Mouse (Mus musculus) neural tube, embryonic 11.5 days (tissue): Measurements from ENCODE around the gene Vwa8. TPM values are rescaled to one million over a fixed set of nuclear protein-coding genes. Genes with fewer than 3 reads are reported as not detected.

Source experiments
- ATAC-seq: fragments of 200-750 bp; cut with Nextera tagmentation; 2 replicates; pipeline ENCODE4 v1.8.0; 2017; ENCODE audit warnings: moderate number of reproducible peaks, mild to moderate bottlenecking, moderate TSS enrichment, moderate library complexity; ENCODE audit not compliant: insufficient read depth, low FRiP score, low TSS enrichment
- DNase-seq: peaks from one replicate; pipeline ENCODE4 v3.0.0-alpha.2; 2015; ENCODE audit warnings: low spot score
- H3K27ac ChIP-seq: fragments of 300-500 bp; sonication (generic); 2 replicates; pipeline ENCODE4 v1.5.1; 2014; ENCODE audit warnings: low read depth, mild to moderate bottlenecking, low read length
- H3K27me3 ChIP-seq: fragments of 300-500 bp; sonication (generic); 2 replicates; pipeline ENCODE4 v1.6.1; 2014; ENCODE audit warnings: mild to moderate bottlenecking, low read length, mixed read lengths; ENCODE audit not compliant: control insufficient read depth, insufficient read depth
- H3K36me3 ChIP-seq: fragments of 300-500 bp; sonication (generic); 2 replicates; pipeline ENCODE4 v1.6.1; 2014; ENCODE audit warnings: mild to moderate bottlenecking, low read length, moderate library complexity, mixed read lengths; ENCODE audit not compliant: control insufficient read depth, insufficient read depth
- H3K4me1 ChIP-seq: fragments of 300-500 bp; sonication (generic); 2 replicates; pipeline ENCODE4 v1.6.1; 2014; ENCODE audit warnings: low read length, mixed read lengths; ENCODE audit not compliant: control insufficient read depth, insufficient read depth
- H3K4me2 ChIP-seq: fragments of 300-500 bp; sonication (generic); 2 replicates; pipeline ENCODE4 v1.6.1; 2014; ENCODE audit warnings: low read depth, mild to moderate bottlenecking, moderate library complexity
- H3K4me3 ChIP-seq: fragments of 300-500 bp; sonication (generic); 2 replicates; pipeline ENCODE4 v1.5.1; 2014; ENCODE audit warnings: low read depth, low read length
- H3K9ac ChIP-seq: fragments of 300-500 bp; sonication (generic); 2 replicates; pipeline ENCODE4 v1.6.1; 2014; ENCODE audit warnings: mild to moderate bottlenecking, low read length
- H3K9me3 ChIP-seq: fragments of 300-500 bp; sonication (generic); 2 replicates; pipeline ENCODE4 v1.6.1; 2016; ENCODE audit warnings: low read length; ENCODE audit not compliant: control insufficient read depth
- WGBS: fragments of 180-500 bp; shearing (Covaris S2); extraction: QIAGEN DNeasy Blood & Tissue Kit; methylation state at CpG from one replicate; pipeline ENCODE4 v1.1.7; 2014; 5-methylcytosine and 5-hydroxymethylcytosine counted together
- polyA plus RNA-seq: library from polyadenylated mRNA; unstranded; fragments of >200 nt; fragmentation: Nextera tagmentation; extraction: Ambion mirVana; gene quantifications from 2 replicates; pipeline ENCODE4 v1.2.1, GENCODE M21; 2014

Gene Vwa8
- polyA plus RNA-seq, 1 experiment from 2014 or later: 10.8 TPM

DNA sequence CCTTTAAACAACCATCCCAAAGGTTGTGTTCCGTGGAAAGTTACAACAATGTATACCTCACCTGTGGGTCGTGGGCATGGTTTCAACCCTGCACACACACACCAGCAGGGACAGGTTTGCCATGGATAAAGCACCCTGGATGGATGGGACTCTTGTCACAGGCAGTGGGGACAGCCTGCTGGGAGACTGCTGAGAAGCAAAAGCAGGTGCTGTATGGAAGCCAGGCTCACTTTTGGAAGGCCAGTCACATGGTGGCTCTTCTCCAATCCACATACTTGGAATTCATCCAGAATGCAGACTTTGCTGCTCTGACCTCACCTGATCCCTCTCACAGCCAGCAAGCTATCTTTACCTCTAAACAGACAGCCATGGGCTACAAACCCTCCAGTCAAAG is 292.0 kb downstream of the Vwa8 start:
- Histone ChIP-seq H3K27me3 (no peaks in the 10 kb centered on the region), H3K9ac (no peak overlapping the region), H3K9me3 (no peaks in the 10 kb centered on the region), H3K27ac (peak overlapping the region; percentile 40), H3K4me1 (peaks cover 14% of the 10 kb centered on the region), H3K36me3 (no peaks in the 10 kb centered on the region), H3K4me3 (no peak overlapping the region), H3K4me2 (no peak overlapping the region; the same call in 1 of the 2 replicates)
- ATAC-seq (peak; percentile 35), DNase-seq (no peak)
- 66% methylated on average over 2 of the region's 2 CpGs for WGBS

DNA sequence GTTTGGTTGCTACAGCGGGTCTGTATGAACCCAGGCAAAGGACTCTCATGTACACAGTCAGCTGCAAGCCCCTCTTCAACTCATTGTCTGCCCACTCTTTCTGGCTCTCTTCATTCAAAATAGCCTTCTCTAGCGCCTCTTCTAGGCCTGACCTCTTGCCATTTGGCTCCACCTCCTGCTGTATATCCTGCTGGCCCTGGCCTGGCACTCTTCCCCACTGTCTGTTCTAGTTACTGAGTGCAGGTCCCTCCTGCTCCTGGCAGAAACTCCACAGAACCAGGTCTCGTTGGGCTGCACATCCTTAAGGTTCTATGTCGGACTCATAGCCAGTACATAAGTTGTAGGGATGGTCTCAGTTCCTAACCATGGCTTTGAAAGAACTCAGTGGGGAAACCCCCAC is 293.5 kb downstream of the Vwa8 start:
- peaks cover 14% of the 10 kb centered on the region for H3K4me1 ChIP-seq
- DNase-seq (no peak), ATAC-seq (no peak)
- no peaks in the 10 kb centered on the region for H3K9me3 ChIP-seq
- no peaks in the 10 kb centered on the region for H3K36me3 ChIP-seq
- no peak overlapping the region for H3K4me3 ChIP-seq
- no peak overlapping the region for H3K27ac ChIP-seq
- no peak overlapping the region for H3K9ac ChIP-seq
- 75% methylated on average over 4 of the region's 4 CpGs for WGBS
- H3K27me3 ChIP-seq: no peaks in the 10 kb centered on the region
- no peak overlapping the region for H3K4me2 ChIP-seq

- Histone ChIP-seq H3K9me3 (no peaks in the 10 kb centered on the region), H3K27me3 (no peaks in the 10 kb centered on the region), H3K4me3 (no peak overlapping the region), H3K27ac (no peak overlapping the region), H3K4me2 (no peak overlapping the region), H3K36me3 (no peaks in the 10 kb centered on the region), H3K4me1 (peaks cover 14% of the 10 kb centered on the region), H3K9ac (no peak overlapping the region)
- 95% methylated on average over 9 of the region's 9 CpGs for WGBS
- no peak for DNase-seq
- ATAC-seq: no peak
These were observed 294.8 kb downstream of the Vwa8 start for GRCm38 (mm10) chr14:79143696-79144095.

DNA sequence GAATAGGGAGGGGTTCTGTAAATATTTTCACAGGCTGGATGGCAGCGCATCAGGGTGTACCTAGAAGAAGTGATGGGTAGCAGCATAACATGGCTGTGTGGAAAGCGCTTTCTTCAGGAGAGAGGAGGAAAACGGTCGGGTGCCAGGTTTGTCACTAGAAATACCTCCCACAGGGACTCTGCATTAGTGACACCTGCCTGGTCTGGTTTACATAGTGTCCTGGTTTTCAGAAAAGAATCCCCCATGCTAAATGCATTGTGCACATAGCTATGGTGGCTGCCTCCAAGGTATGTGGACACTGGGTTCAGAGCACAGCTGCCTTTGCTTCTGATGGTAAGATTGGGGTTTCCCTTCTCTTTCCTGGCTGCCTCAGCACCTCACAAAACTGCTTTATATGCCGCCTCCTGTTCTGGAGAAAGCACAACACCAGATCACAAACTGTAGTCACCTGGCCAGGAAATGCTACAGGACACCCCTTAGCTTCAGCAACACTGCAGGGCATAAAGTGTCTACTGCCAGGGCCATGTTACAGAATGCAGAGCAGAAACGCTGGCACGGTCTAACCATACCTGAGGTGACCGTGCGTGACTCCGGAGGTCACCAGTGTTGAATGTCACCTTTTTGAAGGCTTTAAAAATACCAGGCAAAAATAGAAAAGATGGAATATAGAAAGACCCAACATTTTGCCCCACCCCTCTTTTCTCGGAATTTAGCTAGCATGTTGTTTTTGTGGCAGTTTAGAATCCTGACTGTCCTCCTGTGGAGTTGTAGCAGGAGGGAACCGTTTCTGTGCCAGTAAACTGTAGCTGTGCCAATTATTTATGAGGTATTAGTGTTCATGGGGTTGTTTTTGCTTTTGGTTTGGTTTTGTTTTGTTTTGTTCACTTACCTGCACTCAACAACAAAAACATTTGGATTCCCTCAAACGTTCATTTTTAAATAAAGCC is 295.7 kb downstream of the Vwa8 start:
- Histone ChIP-seq H3K36me3 (no peaks in the 10 kb centered on the region), H3K9ac (no peak overlapping the region), H3K4me3 (no peak overlapping the region), H3K27ac (no peak overlapping the region), H3K4me2 (no peak overlapping the region), H3K9me3 (no peaks in the 10 kb centered on the region), H3K27me3 (no peaks in the 10 kb centered on the region), H3K4me1 (peaks cover 14% of the 10 kb centered on the region)
- WGBS: 86% methylated on average over 13 of the region's 13 CpGs
- ATAC-seq: no peak
- no peak for DNase-seq

- no peaks in the 10 kb centered on the region for H3K9me3 ChIP-seq
- H3K36me3 ChIP-seq: no peaks in the 10 kb centered on the region
- H3K9ac ChIP-seq: no peak overlapping the region
- DNase-seq (no peak), ATAC-seq (no peak)
- H3K27me3 ChIP-seq: no peaks in the 10 kb centered on the region
- H3K27ac ChIP-seq: no peak overlapping the region
- 86% methylated on average over 7 of the region's 7 CpGs for WGBS
- no peaks in the 10 kb centered on the region for H3K4me1 ChIP-seq
- H3K4me3 ChIP-seq: no peak overlapping the region
- H3K4me2 ChIP-seq: no peak overlapping the region
These were observed 302.9 kb downstream of the Vwa8 start for GRCm38 (mm10) chr14:79151711-79152110.

- Histone ChIP-seq H3K4me1 (no peaks in the 10 kb centered on the region), H3K4me3 (no peak overlapping the region), H3K9me3 (no peaks in the 10 kb centered on the region), H3K36me3 (no peaks in the 10 kb centered on the region), H3K4me2 (no peak overlapping the region), H3K9ac (no peak overlapping the region), H3K27me3 (no peaks in the 10 kb centered on the region), H3K27ac (no peak overlapping the region)
- no peak for ATAC-seq
- WGBS: 83% methylated on average over 6 of the region's 6 CpGs
- no peak for DNase-seq
These were observed 305.0 kb downstream of the Vwa8 start for GRCm38 (mm10) chr14:79153896-79154295.

- DNase-seq (no peak), ATAC-seq (no peak)
- Histone ChIP-seq H3K4me3 (no peak overlapping the region), H3K27ac (no peak overlapping the region), H3K4me1 (no peaks in the 10 kb centered on the region), H3K36me3 (no peaks in the 10 kb centered on the region), H3K9me3 (no peaks in the 10 kb centered on the region), H3K27me3 (no peaks in the 10 kb centered on the region), H3K4me2 (no peak overlapping the region), H3K9ac (no peak overlapping the region)
- 71% methylated on average over 11 of the region's 11 CpGs for WGBS
These were observed 306.1 kb downstream of the Vwa8 start for GRCm38 (mm10) chr14:79154961-79155360.

DNA sequence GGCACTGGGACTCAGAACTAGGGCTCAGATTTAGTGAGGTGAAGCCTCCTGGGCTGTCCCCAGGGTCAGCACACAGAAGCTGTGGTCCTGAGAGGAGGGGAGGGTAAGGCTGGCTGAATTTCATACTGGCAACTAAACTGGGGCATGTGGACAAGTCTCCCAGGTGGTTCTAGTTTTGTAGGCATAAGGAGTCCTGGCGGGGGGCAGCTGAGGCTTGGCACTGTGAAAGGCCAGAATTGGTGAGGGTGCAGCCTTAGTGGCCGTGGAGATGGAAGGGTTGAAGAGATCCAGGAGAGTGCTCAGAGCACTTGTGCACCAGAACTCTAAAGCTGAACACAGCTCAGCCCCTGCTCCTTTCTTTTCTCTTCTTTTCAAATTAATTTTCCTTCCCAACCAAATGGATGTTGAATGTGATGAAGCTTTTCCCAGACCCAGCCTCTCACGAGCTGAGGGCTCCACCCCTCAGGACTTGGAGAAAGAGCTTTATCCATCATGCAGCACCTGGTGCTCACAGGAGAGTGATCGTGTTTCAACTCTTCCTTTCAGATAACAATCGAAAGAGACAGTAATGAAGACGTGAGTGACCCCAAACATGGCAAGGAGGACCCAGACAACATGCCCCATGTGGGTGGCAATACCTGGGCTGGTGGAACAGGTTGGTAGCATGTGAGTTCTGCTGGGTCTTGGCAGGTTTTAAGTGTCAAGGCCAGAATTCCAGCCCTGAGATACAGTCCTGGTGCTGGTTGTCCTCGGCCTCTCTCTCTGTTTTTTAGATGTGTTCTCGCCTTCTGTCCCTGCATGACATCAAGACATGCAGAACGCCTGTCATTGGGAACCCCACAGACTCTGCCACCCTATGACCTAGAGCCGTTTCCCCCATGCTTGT is 307.9 kb downstream of the Vwa8 start:
- Histone ChIP-seq H3K9me3 (no peaks in the 10 kb centered on the region), H3K27ac (no peak overlapping the region)

More for the DNA sequence above, 307.9 kb downstream of the Vwa8 start:
- Histone ChIP-seq H3K4me3 (no peak overlapping the region), H3K9ac (no peak overlapping the region), H3K4me2 (no peak overlapping the region), H3K36me3 (no peaks in the 10 kb centered on the region; the same call in 1 of the 2 replicates), H3K4me1 (no peaks in the 10 kb centered on the region), H3K27me3 (no peaks in the 10 kb centered on the region)
- 77% methylated on average over 10 of the region's 10 CpGs for WGBS
- ATAC-seq (no peak), DNase-seq (no peak)
